Mouse (Mus musculus): ENCODE measurements around the gene Lemd1. TPM values are rescaled to one million over a fixed set of nuclear protein-coding genes. Genes with fewer than 3 reads are reported as not detected.

Gene Lemd1
- total RNA-seq, 2 experiments from 2014 or later, result not detected

- ATAC-seq (replicated peaks; ENCODE audit: poor library complexity), result no peak
These were observed 26.3 kb upstream of the Lemd1 start for GRCm38 (mm10) chr1:132164780-132165518.

- peak; percentile 75 for ATAC-seq (replicated peaks; ENCODE audit: poor library complexity)
These were observed 25.4 kb upstream of the Lemd1 start for GRCm38 (mm10) chr1:132165859-132166258.

GRCm38 (mm10) chr1:132168115-132168767 lies 23.0 kb upstream of the Lemd1 start:
- ATAC-seq (replicated peaks; ENCODE audit: poor library complexity), result peak; percentile 68

DNA sequence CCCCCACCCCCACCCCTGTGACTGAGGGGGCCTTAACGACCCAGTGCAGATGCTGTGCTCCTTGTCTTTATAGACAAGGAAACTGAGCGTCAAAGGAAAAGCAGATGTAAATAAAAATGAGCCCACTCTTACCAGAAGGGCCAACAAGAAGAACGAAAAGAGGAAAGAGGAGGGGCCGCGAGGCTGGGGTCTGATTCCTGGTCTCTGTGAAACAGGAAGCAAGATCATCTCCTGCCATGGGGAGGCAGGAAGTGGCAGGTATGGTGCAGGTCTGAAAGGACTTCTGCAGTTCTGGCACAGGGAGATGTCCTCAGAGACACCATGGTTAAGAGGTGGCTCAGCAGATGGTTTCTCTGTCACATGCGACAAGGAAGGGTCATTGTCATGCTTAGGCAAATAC lies 20.5 kb upstream of the Lemd1 start:
- ATAC-seq (replicated peaks; ENCODE audit: poor library complexity), result no peak

DNA sequence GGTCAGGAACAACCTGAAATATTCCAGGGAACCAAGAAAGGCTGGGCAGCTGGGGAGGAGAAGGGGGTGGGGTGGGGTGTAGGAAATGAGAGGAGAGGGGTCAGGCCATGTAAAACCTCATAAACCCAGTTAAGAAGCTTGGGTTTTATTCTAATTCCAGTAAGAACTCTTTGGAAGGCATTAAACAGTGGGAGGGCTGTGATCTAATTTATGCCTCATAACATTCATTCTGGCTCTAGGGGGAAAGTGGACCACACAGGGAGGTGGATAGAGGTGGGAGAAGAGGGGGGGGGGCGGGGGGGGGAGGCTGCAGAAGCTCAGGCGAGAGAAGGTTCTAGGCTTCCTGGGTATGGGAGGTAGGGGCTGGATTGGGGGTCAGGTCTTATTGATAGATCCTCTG lies 19.6 kb upstream of the Lemd1 start:
- ATAC-seq (replicated peaks; ENCODE audit: poor library complexity), result no peak

- peak; percentile 34; the same call in 1 of the 2 replicates for ATAC-seq (replicated peaks; ENCODE audit: poor library complexity)
These were observed 4.9 kb upstream of the Lemd1 start for GRCm38 (mm10) chr1:132186303-132186702.

GRCm38 (mm10) chr1:132188442-132189066 lies 2.7 kb upstream of the Lemd1 start:
- no peak for ATAC-seq (replicated peaks; ENCODE audit: poor library complexity)

- no peak for ATAC-seq (replicated peaks; ENCODE audit: poor library complexity)
These were observed 2.0 kb upstream of the Lemd1 start for GRCm38 (mm10) chr1:132189231-132189630.

GRCm38 (mm10) chr1:132190040-132190513 lies 1.2 kb upstream of the Lemd1 start:
- ATAC-seq (replicated peaks; ENCODE audit: poor library complexity), result peak; percentile 30

GRCm38 (mm10) chr1:132190621-132191092 lies 574 bp upstream of the Lemd1 start:
- no peak for ATAC-seq (replicated peaks; ENCODE audit: poor library complexity)

DNA sequence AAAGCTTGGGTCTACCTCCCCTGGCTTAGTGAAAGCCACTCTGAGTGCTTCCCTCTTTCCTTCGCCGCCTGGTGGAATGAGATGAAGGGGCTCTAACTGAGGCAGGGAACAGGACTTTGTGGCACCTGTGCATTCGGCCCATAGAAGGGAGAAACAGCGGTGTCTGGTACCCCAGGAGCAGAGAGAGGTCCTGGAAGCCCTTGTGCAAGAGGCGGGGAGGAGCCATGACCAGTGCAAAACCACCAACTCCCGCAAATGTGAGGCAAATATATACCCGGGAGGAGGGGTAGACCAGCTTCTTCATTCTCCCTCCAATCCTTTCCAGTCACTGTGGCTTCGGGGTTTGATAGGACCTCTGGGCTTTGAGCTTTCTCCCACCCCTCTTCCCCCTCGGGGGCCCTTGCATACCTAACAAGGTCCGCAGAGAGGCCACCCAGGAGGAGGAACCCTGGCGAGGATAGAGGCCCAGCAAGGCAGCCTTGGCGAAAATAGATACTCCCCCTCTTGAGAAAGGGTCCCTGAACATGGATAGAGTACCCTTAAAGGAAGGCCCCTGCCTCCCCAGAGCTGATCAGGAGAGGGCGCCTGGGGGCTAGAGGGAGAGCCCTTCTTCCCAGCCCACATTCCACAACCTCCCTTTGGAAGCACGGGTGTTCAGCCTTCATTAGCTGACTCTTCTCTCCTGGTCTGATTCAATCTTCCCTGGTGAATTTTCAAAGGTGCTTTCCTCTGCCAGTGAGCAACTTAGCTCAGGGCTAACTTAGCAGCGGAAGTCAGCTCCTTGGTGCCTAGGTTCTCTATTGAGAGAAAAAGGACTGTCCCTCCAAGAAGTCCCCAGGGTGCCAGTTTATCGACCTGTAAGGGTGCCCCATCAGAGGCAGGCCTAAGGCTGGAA lies 802 bp downstream of the Lemd1 start:
- no peak for ATAC-seq (replicated peaks; ENCODE audit: poor library complexity)

- no peak for ATAC-seq (replicated peaks; ENCODE audit: poor library complexity)
These were observed 2.6 kb downstream of the Lemd1 start for GRCm38 (mm10) chr1:132193806-132194205.

- no peak for ATAC-seq (replicated peaks; ENCODE audit: poor library complexity)
These were observed 3.4 kb downstream of the Lemd1 start for GRCm38 (mm10) chr1:132194624-132195023.

GRCm38 (mm10) chr1:132195100-132195499 lies 3.9 kb downstream of the Lemd1 start:
- ATAC-seq (replicated peaks; ENCODE audit: poor library complexity), result no peak

- ATAC-seq (replicated peaks; ENCODE audit: poor library complexity), result no peak
These were observed 4.5 kb downstream of the Lemd1 start for GRCm38 (mm10) chr1:132195681-132196080.

GRCm38 (mm10) chr1:132196337-132196736 lies 5.1 kb downstream of the Lemd1 start:
- no peak for ATAC-seq (replicated peaks; ENCODE audit: poor library complexity)

- no peak for ATAC-seq (replicated peaks; ENCODE audit: poor library complexity)
These were observed 6.4 kb downstream of the Lemd1 start for GRCm38 (mm10) chr1:132197666-132198065.

DNA sequence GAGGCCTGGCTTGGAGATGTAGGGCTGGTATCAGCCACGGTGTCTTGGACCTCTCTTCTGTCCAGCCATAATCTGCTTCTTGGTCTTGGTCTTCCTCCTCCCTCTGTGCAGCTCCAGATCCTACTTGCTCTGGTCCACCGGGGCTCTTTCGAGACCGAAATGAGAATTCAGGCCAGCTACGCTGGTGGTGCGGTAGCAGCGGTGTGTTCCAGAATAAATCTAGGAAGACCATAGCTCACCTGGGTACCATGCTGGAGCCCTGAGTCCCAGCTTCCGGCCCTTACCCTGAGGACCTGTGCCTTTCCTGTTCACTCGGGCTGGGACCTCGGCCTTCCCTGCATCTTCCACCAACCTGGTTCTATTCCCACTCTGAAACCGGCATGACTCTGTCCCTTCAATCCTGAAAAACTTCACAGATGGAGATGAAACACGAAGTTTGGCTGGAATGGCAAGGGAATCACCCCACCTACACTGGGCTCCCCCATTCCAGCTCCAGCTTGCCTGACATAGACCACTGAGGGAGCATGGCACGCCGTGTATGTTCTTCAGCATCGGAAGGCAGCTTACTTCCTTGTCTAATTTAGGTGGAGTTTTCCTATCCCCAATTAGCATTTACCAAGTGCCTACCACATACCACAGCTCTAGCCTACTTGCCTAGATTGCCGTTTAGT lies 7.3 kb downstream of the Lemd1 start:
- ATAC-seq (replicated peaks; ENCODE audit: poor library complexity), result no peak

DNA sequence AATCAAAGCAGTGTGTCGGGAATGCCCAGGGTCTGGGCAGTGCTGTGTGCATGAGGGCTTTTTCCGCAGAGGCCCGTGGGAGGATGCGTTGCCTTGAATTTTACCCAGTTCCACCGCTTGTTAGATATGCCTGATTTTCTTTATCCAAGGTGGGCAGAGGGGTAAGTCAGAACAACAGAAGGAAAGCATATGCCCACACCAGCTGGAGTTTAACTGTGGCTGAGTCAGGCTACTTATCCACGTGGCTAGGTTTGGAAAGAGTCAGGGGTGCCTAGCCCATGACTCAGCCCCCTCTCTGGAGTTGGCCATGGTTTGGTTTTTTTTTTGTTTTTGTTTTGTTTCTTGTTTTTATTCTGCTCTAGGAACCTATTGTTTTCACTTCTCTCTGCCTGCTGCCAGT lies 8.0 kb downstream of the Lemd1 start:
- ATAC-seq (replicated peaks; ENCODE audit: poor library complexity), result no peak

GRCm38 (mm10) chr1:132199934-132200333 lies 8.7 kb downstream of the Lemd1 start:
- no peak for ATAC-seq (replicated peaks; ENCODE audit: poor library complexity)
